Mouse (Mus musculus) ZHBTc4 (cell line): ENCODE measurements around the gene Agmo.

ENCODE experiments used
- DNase-seq: peaks from one replicate; pipeline ENCODE4 v3.0.0-alpha.2; 2011; ENCODE audit warnings: low read depth, low spot score

Agmo gene

GRCm38 (mm10) chr12:37426750-37427149 is 185.3 kb downstream of the Agmo start:
- no peak for DNase-seq

GRCm38 (mm10) chr12:37434466-37434865 is 193.0 kb downstream of the Agmo start:
- no peak for DNase-seq

- no peak for DNase-seq
Measured at GRCm38 (mm10) chr12:37442486-37443013, 201.1 kb downstream of the Agmo start.

GRCm38 (mm10) chr12:37445255-37445654 is 203.8 kb downstream of the Agmo start:
- no peak for DNase-seq

GRCm38 (mm10) chr12:37449597-37449996 is 208.2 kb downstream of the Agmo start:
- DNase-seq, result no peak

GRCm38 (mm10) chr12:37450366-37451156 is 209.1 kb downstream of the Agmo start:
- peak; percentile 64 for DNase-seq

GRCm38 (mm10) chr12:37471631-37472030 is 230.2 kb downstream of the Agmo start:
- no peak for DNase-seq

GRCm38 (mm10) chr12:37476849-37477248 is 235.4 kb downstream of the Agmo start:
- DNase-seq, result no peak

GRCm38 (mm10) chr12:37487991-37488390 is 246.6 kb downstream of the Agmo start:
- DNase-seq, result no peak

- DNase-seq, result no peak
Measured at GRCm38 (mm10) chr12:37498871-37499270, 257.4 kb downstream of the Agmo start.

GRCm38 (mm10) chr12:37507406-37507805 is 266.0 kb downstream of the Agmo start:
- no peak for DNase-seq

- DNase-seq, result no peak
Measured at GRCm38 (mm10) chr12:37507826-37508225, 266.4 kb downstream of the Agmo start.

GRCm38 (mm10) chr12:37521772-37522171 is 280.3 kb downstream of the Agmo start:
- DNase-seq, result no peak

GRCm38 (mm10) chr12:37524662-37525061 is 283.2 kb downstream of the Agmo start:
- DNase-seq, result no peak

- DNase-seq, result no peak
Measured at GRCm38 (mm10) chr12:37540994-37541393, 299.6 kb downstream of the Agmo start.

- no peak for DNase-seq
Measured at GRCm38 (mm10) chr12:37558284-37558683, 316.8 kb downstream of the Agmo start.

GRCm38 (mm10) chr12:37565882-37566596 is 324.6 kb downstream of the Agmo start:
- DNase-seq, result no peak

GRCm38 (mm10) chr12:37571922-37572321 is 330.5 kb downstream of the Agmo start:
- DNase-seq, result no peak

- DNase-seq, result no peak
Measured at GRCm38 (mm10) chr12:37582777-37583176, 341.3 kb downstream of the Agmo start.

- DNase-seq, result no peak
Measured at GRCm38 (mm10) chr12:37592853-37593252, 351.4 kb downstream of the Agmo start.

GRCm38 (mm10) chr12:37612837-37613236 is 371.4 kb downstream of the Agmo start:
- no peak for DNase-seq

- DNase-seq, result no peak
Measured at GRCm38 (mm10) chr12:37614769-37615168, 373.3 kb downstream of the Agmo start.

GRCm38 (mm10) chr12:37624078-37624477 is 382.6 kb downstream of the Agmo start:
- DNase-seq, result no peak
